Mouse (Mus musculus) lung, postnatal 14 days (tissue): Measurements from ENCODE around the gene Etl4.

ENCODE experiments used
- DNase-seq: peaks from one replicate; pipeline ENCODE4 v3.0.0; 2021

Gene Etl4

GRCm38 (mm10) chr2:20777931-20778330, 868.4 kb downstream of the Etl4 start:
- DNase-seq: peak; percentile 5

- peak; percentile 69 for DNase-seq
Measured at GRCm38 (mm10) chr2:20779484-20780381, 870.2 kb downstream of the Etl4 start.

- no peak for DNase-seq
Measured at GRCm38 (mm10) chr2:20801236-20801890, 891.8 kb downstream of the Etl4 start.

- no peak for DNase-seq
Measured at GRCm38 (mm10) chr2:20811506-20811905, 901.9 kb downstream of the Etl4 start.

DNA sequence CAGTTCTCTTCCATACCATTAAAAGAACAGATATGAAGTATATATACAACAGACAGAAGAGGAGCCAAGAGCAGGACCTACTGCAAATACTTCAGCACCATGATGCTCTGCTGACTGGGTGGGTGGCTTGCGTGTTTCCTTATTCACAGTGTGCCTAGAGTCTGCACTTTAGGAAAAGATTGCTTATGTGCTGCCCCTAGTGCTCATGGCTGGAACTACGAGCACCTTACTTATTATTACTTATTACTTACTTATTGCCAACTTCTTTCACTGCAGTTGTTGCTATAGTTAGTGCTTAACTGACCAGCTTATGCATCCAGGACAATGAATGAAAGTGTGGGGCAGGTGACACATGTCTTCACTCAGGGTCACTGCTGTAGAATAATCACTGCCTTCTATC, 904.4 kb downstream of the Etl4 start:
- peak; percentile 7 for DNase-seq

GRCm38 (mm10) chr2:20818226-20818625, 908.6 kb downstream of the Etl4 start:
- no peak for DNase-seq

DNA sequence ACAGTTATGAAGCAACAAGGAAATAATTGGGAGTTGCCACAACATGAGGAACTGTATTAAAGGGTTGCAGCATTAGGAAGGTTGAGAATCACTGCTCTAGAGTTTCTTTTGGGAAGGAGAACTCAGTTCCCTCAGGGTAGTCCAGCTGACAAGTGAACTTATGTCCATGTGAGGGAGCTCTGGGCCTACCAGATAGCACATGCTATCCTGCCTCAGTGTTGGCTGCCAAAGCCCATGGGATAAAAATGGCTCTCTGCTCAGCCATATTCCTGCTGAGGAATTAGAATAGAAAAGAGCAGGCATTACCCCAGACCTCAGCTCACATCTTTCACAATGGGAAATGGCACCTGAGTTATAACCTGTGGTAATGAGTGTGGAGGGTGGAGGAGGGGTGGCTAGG, 916.7 kb downstream of the Etl4 start:
- no peak for DNase-seq

DNA sequence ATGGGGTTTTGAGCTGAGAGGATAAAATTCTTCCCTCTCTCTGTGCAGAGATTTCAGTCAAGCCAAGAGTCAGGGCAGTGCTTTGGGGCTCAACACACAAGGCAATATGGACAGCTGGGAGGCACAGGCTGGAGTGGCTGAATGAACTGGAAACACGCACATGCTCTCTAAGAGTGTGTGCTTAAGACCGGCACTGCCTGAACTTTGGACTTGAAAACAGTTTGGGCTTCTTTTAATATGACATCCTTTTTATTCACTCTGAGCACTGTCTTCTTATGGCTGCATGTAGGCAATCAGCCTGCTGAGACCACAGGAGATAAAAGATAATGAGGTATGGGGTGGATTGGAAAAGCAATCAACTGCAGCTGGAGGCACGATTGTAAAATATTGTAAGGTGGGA, 921.3 kb downstream of the Etl4 start:
- DNase-seq: no peak

DNA sequence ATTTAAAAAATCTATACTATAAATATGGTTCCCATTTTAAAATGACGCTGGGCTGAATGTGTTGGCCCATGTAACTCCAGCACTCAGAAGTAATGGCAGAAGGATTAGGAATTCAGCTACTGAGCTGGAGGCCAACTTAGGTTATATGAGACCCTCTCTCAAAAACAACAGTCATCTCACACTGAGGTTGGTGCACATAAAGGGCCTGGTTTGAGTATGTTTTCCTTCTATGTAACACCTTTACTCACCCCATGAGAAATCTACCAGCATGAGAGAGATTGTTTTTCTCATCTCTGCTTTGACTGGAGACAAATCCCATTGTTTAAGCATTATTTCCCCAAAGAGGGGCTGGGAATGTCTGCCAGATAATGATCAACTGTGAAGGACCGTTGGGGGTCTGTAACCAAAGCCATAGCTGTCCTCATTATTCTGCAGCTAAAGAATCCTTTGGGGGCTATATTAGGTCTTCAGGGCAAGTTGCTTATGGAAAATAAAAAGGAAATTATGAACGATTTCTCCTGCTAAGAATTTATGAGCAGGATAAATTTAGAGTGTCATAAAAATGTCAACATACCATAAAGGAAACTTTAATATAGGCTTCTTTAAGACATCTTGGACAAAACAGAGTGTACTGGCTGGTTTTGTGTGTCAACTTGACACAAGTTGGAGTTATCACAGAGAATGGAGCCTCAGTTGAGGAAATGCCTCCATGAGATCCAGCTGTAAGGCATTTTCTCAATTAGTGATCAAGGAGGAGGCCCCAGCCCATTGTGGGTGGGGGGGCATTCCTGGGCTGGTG, 922.2 kb downstream of the Etl4 start:
- DNase-seq: no peak

DNA sequence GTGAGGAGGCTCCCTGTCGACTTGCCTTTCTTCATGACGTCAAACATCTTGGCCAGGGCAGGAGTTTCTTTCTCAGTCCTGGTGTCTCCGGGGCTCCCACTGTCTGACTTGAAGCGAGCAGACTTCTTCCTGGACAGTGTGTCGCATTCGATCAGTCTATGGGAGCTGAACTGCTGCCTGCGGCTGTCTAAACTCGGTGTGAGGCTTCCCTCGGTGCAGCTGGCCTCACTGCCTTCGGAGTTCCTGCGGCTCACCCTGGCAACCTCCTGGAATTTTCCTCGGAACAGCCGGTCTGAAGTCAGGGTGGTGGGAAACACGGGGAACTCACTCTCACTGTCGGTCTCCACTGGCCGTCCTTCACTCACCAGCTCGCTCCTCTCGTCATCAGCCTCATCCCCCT, 939.8 kb downstream of the Etl4 start:
- DNase-seq: no peak
